Mouse (Mus musculus) liver, embryonic 14 days (tissue): ENCODE measurements around the gene Gm20388. TPM values are rescaled to one million over a fixed set of nuclear protein-coding genes. Genes with fewer than 3 reads are reported as not detected.

Experiments
- polyA plus RNA-seq: library from polyadenylated mRNA; depleted of rRNA; stranded (reverse); fragments of >200 nt; gene quantifications from 2 replicates; pipeline ENCODE4 v1.2.3, GENCODE M21; 2012; rRNA removed

The Gm20388 gene
- polyA plus RNA-seq, result 7.1 and 8.4 TPM in 2 replicates

GRCm38 (mm10) chr8:119910547-119911257 lies at the start of gene Gm20388:
TSS of gene Gm20388 (plus strand) at chr8:119910841.

DNA sequence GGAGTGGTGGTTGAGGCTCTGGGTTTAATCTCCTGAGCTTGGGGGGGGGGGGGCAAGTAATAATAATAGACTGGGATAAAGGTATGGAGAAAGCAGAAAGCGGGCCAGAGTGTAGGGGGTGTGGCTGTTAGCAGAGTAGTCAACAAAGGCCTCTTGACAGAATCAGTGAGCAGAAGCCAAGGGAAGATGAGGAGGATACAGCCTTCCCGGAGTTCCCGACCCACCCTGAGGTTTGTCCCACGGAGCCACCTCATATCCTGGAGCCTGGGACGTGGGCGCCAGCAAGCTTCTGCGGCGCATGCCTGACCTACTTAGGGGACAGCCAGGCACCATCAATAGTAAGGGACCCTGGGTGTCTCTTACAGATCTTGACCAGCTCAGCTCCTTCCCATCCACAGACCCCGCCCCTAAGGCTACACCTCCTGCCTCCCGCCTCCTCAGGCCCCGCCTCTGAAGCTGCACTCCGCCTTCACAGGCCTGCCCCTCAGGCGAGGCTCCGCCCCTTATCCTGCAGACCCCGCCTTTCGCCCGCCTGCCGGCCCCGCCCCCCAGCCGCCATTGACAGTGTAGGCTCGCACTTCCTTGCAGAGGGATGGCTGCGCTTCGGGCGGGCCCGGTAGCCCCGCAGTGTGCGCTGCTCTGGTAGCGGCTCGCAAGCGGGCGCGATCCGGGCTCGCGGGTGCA lies 48.8 kb upstream of the Gm20388 start, which contains the start of gene Klhl36:
Gene Klhl36, plus strand, starts transcription at position 561 of the 684 bp plus-strand sequence.

DNA sequence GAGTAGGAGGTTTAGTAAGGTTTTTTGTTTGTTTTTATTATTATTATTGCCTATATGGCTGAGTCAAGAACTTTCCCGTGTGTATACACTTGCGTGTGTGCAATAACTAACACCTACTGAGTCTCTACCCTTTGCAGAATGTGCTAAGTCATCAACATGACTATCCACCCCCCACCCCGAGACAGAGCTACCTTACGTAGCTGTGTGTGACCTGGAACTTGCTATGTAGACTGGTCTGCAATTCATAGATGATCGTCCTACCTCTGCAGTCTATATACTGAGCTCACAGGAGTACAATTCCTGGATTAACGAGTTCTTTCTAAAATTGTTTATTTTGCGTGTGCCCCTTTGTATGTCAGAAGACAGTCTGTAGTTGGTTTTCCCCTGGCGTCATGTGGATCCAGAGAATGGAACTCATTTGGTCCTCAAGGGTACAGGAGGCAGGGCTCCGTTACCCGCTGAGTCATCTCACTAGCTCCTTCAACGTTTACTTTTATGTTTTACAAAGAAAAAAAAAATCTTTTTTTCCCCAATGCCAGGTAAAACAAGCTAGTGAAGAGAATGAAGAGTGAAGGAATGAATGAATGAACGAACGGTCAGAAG lies 596 bp upstream of the Gm20388 start, which contains the start of gene Usp10:
Gene Usp10, plus strand, starts transcription at position 417 of the 603 bp plus-strand sequence.

DNA sequence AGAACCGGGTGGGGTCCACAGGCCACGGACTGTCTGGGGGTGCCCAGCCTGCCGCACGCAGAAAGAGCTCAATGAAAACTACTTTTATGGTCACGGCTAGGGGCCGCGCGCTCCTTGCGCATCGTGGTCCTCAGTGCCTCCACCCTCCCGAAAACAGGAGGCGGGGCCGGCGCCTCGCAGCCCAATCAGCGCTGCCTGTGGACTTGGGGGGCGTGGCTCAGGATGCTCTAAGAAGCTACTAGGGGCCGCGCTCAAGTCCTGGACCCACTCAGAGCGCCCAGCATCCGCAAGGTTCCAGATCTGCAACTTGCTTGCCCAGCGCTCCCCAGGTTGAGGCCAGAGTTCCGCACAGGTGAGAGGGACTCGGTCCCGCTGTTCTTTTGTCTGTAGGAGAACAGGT lies 81.6 kb downstream of the Gm20388 start, which contains the start of gene Crispld2:
Gene Crispld2, plus strand, starts transcription at position 190 of the 400 bp plus-strand sequence.

GRCm38 (mm10) chr8:120101068-120101972 lies 190.7 kb downstream of the Gm20388 start, which contains the start of gene Zdhhc7:
TSS of gene Zdhhc7 (minus strand) at chr8:120101482.

DNA sequence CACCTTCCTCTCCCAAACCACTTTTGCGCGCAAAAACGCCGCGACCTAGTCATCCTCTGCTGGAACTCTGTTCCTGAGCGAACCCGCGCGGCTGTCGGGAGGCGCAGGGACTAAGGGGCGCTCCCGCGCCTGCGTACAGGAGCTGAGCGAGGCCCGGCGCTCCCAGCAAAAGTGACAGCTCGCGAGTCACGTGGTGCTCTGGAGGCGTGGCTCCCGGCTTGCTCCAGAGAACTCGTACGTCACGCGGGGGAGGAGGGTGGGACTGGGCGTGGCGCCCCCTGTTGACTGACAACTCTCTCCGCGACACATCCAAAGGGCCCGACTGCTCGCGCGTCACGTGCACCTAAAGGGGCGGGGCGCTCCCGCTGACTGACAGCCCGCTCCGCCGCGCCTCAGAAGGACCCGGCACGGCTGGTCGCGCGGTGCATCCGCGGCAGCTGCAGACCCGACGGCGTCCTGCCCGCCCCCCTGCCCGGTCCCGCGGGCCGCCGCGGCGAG lies 203.2 kb downstream of the Gm20388 start, which contains the start of gene 6430548M08Rik:
Gene 6430548M08Rik, plus strand, starts transcription at position 395 of the 498 bp plus-strand sequence.

GRCm38 (mm10) chr8:120177318-120178123 lies 266.9 kb downstream of the Gm20388 start, which contains the start of gene Fam92b:
TSS of gene Fam92b (minus strand) at chr8:120177466.

DNA sequence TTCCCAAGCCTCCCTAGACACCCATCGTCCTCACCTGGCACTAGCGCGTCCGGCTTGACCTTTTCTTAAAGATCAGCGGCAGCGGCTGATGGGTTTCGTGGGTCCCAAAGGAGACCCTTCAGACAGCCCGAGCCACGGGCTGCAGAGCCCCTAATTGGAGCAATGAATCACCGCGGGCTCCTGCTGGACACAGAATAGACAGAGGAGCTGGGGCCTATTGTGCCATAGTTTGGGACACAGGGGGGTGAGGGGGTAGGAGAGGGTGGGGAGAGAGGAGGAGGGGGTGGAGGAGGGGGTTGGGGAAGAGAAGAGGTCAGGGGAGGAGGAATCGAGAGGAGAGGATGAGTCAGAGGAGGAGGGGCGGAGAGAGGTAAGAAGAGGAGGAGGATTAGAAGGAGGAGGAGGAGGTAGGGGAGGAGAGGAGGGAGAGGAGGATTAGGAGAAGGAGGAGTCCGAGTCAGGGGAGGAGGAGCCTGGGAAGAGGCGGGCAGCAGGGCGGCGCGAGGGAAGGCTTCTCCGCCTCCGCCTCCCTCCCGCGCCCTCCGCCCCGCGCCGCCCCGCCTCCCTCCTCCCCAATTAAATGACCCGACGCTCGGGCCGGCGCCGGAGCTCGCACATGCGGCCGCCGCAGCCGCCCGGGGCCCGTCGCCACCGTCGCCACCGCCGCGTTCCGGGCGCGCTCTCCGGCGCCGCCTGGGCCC lies 317.4 kb downstream of the Gm20388 start, which contains the start of gene Gse1:
Gene Gse1, plus strand, starts transcription at position 566 of the 701 bp plus-strand sequence.

DNA sequence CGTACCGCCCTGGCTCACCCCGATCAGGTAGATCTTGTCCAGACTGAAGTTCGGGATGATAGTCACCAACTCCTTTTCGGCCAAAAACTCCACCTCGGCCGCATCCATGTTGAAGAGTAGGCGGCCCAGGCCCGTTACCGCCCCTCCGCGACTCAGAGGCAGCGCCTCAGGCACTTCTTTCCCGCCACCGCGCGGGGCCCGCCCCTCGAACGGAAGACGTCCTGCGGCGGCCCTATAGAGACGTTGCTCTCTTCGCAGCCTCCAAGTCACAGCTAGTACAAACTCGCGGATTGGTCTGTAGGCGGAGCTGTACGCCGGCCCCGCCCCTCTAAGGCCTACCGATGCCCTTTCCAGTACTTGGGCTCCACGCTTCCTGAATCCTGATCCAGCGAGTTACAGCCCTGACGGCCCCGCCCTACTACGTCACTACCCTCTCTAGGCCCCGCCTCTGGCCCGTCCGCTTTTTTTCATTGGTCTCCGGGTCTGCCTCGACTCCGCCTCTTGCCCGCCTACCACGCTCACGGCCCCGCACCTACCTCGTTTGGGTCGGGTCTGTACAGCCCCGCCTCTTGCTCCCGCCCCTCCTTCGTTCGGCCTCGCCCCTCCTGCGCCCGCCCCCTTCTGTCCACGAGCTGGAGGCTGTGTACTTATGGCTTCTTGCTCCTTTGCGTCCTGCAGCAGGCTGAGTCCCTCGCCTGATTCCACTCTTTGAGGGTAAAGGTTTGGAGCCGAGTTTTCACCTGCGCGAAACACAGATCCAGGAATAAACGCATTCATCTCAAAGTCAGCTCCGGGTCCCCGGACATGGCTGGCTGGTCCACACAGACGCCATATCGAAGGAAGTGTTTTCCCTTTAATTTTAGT lies 678.5 kb downstream of the Gm20388 start, which contains the start of gene Gins2:
Gene Gins2, minus strand, starts transcription at position 397 of the 864 bp plus-strand sequence.

DNA sequence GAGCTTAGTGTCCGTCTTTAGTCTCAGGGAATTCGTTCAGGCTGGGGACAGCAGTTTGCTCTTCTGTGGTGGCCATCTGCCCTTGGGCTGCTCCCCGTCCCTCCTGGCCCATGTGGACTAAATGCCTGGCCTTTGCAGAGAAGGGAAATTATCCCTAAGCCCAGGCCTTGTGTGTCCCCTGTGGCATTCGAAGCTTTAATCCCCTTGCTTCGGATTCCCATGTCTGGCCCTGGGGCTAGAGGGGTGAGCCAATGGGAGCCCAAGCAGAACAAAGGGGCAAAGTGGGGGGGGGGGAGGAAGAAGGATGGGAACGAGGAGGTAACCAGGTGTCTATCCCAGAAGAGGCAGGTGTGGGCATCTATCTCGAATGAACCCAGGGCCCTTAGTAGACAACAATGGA lies 736.9 kb downstream of the Gm20388 start, which contains the start of gene 1190005I06Rik:
Gene 1190005I06Rik, minus strand, starts transcription at position 101 of the 400 bp plus-strand sequence.

DNA sequence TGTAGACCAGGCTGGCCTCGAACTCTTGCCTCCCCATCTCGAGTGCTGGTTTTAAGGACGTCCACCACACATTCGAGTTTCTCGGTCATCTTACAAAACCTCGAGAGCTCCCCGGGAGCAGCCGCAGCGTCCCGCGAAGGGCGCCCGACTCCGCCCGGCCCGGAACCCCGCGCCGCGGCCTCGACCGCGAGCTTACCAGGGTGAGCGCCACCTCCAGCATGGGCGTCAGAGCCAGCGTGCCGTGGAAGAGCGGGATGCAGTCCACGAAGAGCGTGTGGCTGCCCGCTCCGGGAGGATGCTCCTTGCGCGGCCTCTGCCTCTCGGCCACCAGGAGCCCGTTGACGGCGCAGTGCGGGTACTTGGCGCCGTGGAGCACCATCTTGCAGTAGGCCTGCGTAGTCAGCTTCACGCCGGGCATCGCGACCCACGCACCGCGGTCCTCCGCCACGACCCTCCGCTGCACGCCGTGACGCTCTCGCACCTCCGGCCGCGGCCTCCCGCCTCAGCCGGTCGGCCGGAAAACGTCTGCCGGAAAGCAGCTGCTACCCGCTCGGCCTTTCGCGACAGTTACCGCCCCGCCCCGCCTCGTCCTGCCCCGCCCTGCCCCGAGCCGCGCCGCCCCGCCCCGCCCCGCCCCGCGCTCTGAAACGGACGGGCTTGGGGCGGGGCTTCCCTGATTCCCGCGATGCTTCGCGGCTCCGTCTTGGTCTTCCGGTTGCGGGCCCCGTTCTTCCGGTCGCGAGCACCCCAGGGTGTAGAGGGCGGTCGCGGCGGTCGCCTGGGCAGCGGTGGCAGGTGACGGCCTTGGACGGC lies 757.1 kb downstream of the Gm20388 start, which contains the start of the genes Gm27021 and Cox4i1:
Gene Gm27021, minus strand, starts transcription at position 519 of the 813 bp plus-strand sequence.
Gene Cox4i1, plus strand, starts transcription at position 662 of the 813 bp plus-strand sequence.

DNA sequence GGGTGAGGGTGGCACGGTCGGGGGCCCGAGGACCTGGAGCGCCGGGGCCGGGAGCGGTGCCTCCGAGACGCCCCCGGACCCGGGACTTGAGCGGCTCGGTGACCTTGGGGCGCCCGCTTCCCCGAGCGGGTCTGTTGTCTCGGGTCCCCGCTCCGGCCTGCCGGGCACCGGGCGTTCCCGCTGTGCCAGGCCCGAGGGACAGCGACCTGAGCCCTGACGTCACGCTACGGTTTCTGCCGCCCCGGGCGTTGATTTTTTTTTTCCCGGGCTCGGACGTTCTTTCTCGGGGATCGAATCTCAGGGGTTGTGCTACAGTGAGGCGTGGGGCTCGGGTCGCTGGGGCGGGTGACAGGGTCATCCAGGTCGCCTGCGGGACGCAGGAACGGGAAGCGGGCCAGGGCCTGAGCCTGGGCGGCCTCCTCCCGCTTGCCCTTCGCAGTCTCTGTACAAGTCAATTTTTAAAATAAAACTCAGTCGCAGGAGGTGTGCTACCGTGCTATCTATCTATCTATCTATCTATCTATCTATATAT lies 757.8 kb downstream of the Gm20388 start, which contains the start of gene Emc8:
Gene Emc8, minus strand, starts transcription at position 200 of the 532 bp plus-strand sequence.

GRCm38 (mm10) chr8:120735770-120736481 lies 825.3 kb downstream of the Gm20388 start, which contains the start of gene Irf8:
TSS of gene Irf8 (plus strand) at chr8:120736358.

DNA sequence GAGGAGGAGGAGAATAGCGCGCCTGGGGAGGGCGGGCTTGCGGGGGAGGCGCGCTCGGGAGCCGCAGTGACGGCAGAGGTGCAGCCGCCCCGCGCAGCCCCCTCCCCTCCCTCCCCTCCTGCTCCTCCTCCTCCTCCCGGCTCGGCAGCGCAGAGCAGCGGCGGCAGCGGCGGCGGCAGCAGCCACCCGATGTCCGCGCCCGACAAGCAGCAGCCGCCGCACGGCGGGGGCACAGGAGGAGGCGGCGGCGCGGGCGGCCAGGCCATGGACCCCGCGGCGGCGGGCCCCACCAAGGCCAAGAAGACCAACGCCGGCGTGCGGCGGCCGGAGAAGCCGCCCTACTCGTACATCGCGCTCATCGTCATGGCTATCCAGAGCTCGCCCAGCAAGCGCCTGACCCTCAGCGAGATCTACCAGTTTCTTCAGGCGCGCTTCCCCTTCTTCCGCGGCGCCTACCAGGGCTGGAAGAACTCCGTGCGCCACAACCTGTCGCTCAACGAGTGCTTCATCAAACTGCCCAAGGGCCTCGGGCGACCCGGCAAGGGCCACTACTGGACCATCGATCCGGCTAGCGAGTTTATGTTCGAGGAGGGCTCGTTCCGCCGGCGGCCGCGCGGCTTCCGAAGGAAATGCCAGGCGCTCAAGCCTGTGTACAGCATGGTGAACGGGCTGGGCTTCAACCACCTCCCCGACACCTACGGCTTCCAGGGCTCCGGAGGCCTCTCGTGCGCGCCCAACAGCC lies 1173.7 kb downstream of the Gm20388 start, which contains the start of gene Foxf1:
Gene Foxf1, plus strand, starts transcription at position 177 of the 742 bp plus-strand sequence.

GRCm38 (mm10) chr8:121107668-121108656 lies 1197.3 kb downstream of the Gm20388 start, which contains the start of gene Mthfsd:
TSS of gene Mthfsd (minus strand) at chr8:121108392.

